Mouse (Mus musculus) lung, embryonic 14.5 days (tissue): ENCODE measurements around the gene Rps6ka1. TPM values are rescaled to one million over a fixed set of nuclear protein-coding genes. Genes with fewer than 3 reads are reported as not detected.
"Not testable (repeated sequence)": the region's sequence is repeated elsewhere in the genome, so short reads cannot be mapped to it uniquely, and the experiment has no call there.

Experiments
- ATAC-seq: fragments of 200-750 bp; cut with Nextera tagmentation; 2 replicates; pipeline ENCODE4 v1.8.0; 2017; ENCODE audit warnings: mild to moderate bottlenecking, moderate TSS enrichment, moderate library complexity; ENCODE audit not compliant: insufficient read depth
- DNase-seq: peaks from one replicate; pipeline ENCODE4 v3.0.0-alpha.2; 2015
- H3K27ac ChIP-seq: fragments of 300-500 bp; sonication (generic); 2 replicates; pipeline ENCODE4 v1.5.1; 2014; ENCODE audit warnings: low read depth, mild to moderate bottlenecking, moderate library complexity
- H3K27me3 ChIP-seq: fragments of 300-500 bp; sonication (generic); 2 replicates; pipeline ENCODE4 v1.6.1; 2014; ENCODE audit warnings: low read length, control low read depth; ENCODE audit not compliant: insufficient read depth
- H3K36me3 ChIP-seq: fragments of 300-500 bp; sonication (generic); 2 replicates; pipeline ENCODE4 v1.6.1; 2014; ENCODE audit warnings: control low read depth; ENCODE audit not compliant: insufficient read depth
- H3K4me1 ChIP-seq: fragments of 300-500 bp; sonication (generic); 2 replicates; pipeline ENCODE4 v1.6.1; 2014; ENCODE audit warnings: antibody characterized with exemption, control low read depth; ENCODE audit not compliant: insufficient read depth
- H3K4me2 ChIP-seq: fragments of 300-500 bp; sonication (generic); 2 replicates; pipeline ENCODE4 v1.6.1; 2014; ENCODE audit warnings: mild to moderate bottlenecking
- H3K4me3 ChIP-seq: fragments of 300-500 bp; sonication (generic); 2 replicates; pipeline ENCODE4 v1.5.1; 2014; ENCODE audit warnings: low read depth, low read length
- H3K9ac ChIP-seq: fragments of 300-500 bp; sonication (generic); 2 replicates; pipeline ENCODE4 v1.6.1; 2014
- H3K9me3 ChIP-seq: fragments of 300-500 bp; sonication (generic); 2 replicates; pipeline ENCODE4 v1.6.1; 2016; ENCODE audit warnings: low read depth, low read length, control low read depth
- CTCF ChIP-seq: IDR thresholded peaks from 2 replicates; pipeline ENCODE4 v1.5.1; 2016; ENCODE audit warnings: antibody characterized with exemption, low read depth
- WGBS: fragments of 180-500 bp; shearing (Covaris S2); extraction: QIAGEN DNeasy Blood & Tissue Kit; methylation state at CpG from one replicate; pipeline ENCODE4 v1.1.7; 2014; 5-methylcytosine and 5-hydroxymethylcytosine counted together
- polyA plus RNA-seq: library from polyadenylated mRNA; unstranded; fragments of >200 nt; fragmentation: Nextera tagmentation; extraction: Ambion mirVana; gene quantifications from 2 replicates; pipeline ENCODE4 v1.2.1, GENCODE M21; 2014

Rps6ka1 gene
- polyA plus RNA-seq, 1 experiment from 2014 or later: 49.5 TPM

- DNase-seq (no peak), ATAC-seq (no peak)
- 66% methylated on average over 4 of the region's 4 CpGs for WGBS
- Histone ChIP-seq H3K4me3 (no peak overlapping the region), H3K27ac (no peak overlapping the region), H3K4me2 (no peak overlapping the region), H3K27me3 (no peaks in the 10 kb centered on the region), H3K36me3 (no peaks in the 10 kb centered on the region), H3K9ac (no peak overlapping the region), H3K9me3 (no peaks in the 10 kb centered on the region), H3K4me1 (0 out of 2 replicates have a peak, but pooled peaks cover 3% of the 10 kb centered on the region)
- no peak for TF ChIP-seq CTCF
Observed at GRCm38 (mm10) chr4:133911983-133912382, 24.4 kb upstream of the Rps6ka1 start.

- Histone ChIP-seq H3K36me3 (no peaks in the 10 kb centered on the region), H3K27me3 (no peaks in the 10 kb centered on the region), H3K4me3 (peak overlapping the region; percentile 52), H3K9me3 (no peaks in the 10 kb centered on the region), H3K9ac (peak overlapping the region; percentile 47), H3K27ac (peak overlapping the region; percentile 96), H3K4me1 (0 out of 2 replicates have a peak, but pooled peaks cover 3% of the 10 kb centered on the region), H3K4me2 (peak overlapping the region; percentile 64)
- peak; percentile 98 for ATAC-seq
- WGBS: under 1% methylated on average over 57 of the region's 57 CpGs
- peak; percentile 98 for DNase-seq
- peak; percentile 98 for TF ChIP-seq CTCF
Observed at GRCm38 (mm10) chr4:133910236-133911211, 22.9 kb upstream of the Rps6ka1 start.

GRCm38 (mm10) chr4:133908051-133908450 is 20.5 kb upstream of the Rps6ka1 start:
- ATAC-seq (no peak), DNase-seq (no peak)
- no peak for TF ChIP-seq CTCF
- Histone ChIP-seq H3K27ac (no peak overlapping the region), H3K9me3 (no peaks in the 10 kb centered on the region), H3K9ac (no peak overlapping the region), H3K27me3 (no peaks in the 10 kb centered on the region), H3K36me3 (no peaks in the 10 kb centered on the region), H3K4me2 (no peak overlapping the region), H3K4me1 (0 out of 2 replicates have a peak, but pooled peaks cover 3% of the 10 kb centered on the region), H3K4me3 (no peak overlapping the region)
- WGBS: 81% methylated on average over 6 of the region's 6 CpGs

DNA sequence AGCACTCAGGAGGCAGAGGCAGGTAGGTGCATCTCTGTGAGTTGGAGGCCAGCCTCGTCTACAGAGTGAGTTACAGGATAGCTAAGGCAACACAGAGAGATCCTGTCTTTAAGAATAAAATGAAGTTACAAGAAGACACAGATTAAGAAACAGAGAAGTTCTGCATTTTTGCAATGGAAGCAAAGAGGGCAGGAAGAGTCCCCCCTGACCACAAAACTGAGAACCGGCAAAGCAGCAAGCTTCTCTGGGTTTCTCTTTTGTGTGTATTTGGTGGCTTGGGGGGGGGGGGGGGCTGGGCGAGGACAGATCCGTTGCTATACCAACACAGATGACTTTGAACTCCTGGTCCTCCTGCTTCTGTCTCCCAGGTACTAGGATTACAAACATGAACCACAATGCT is 19.5 kb upstream of the Rps6ka1 start:
- Histone ChIP-seq H3K4me3 (no peak overlapping the region), H3K9ac (no peak overlapping the region), H3K4me1 (0 out of 2 replicates have a peak, but pooled peaks cover 3% of the 10 kb centered on the region), H3K4me2 (no peak overlapping the region), H3K27me3 (no peaks in the 10 kb centered on the region), H3K36me3 (no peaks in the 10 kb centered on the region), H3K9me3 (no peaks in the 10 kb centered on the region), H3K27ac (no peak overlapping the region)
- no peak for TF ChIP-seq CTCF
- ATAC-seq: no peak
- DNase-seq: no peak
- WGBS: 50% methylated on average over 4 of the region's 4 CpGs

DNA sequence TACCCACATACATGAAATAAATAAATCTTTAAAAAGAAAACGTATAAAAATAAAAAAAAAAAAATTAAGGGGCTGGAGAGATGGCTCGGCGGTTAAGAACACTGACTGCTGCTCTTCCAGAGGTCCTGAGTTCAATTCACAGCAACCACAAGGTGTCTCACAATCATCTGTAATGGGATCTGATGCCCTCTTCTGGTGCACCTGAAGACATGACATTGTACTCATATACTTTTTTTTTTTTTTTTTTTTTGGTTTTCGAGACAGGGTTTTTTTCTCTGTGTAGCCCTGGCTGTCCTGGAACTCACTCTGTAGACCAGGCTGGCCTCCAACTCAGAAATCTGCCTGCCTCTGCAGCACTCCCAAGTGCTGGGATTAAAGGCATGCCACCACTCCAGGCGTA is 18.7 kb upstream of the Rps6ka1 start:
- not testable (repeated sequence) for DNase-seq, H3K4me1 ChIP-seq, H3K27me3 ChIP-seq, H3K4me3 ChIP-seq, H3K36me3 ChIP-seq, ATAC-seq, H3K4me2 ChIP-seq, H3K9ac ChIP-seq, H3K9me3 ChIP-seq, H3K27ac ChIP-seq
- 87% methylated on average over 5 of the region's 5 CpGs for WGBS

DNA sequence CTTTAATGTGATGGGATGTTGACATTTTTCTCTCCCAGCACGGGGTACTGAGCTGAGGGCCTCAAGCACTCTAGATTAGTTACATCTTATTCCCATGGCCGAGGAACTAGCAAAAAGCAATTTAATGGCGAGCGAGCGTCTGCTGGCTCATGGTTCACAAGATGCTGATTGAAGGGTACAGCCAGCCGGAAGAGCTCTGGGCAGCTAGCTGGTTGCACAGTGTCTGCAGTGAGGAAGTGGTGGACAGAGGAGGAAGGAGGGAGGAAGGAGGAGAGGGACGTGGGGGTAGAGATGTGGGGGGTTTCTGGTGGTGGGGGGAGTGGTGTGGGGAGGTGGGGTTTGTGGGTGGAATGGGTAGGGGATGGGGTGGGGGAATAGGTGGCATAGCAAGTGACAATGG is 17.6 kb upstream of the Rps6ka1 start:
- H3K4me1 ChIP-seq: 0 out of 2 replicates have a peak, but pooled peaks cover 3% of the 10 kb centered on the region
- H3K27me3 ChIP-seq: no peaks in the 10 kb centered on the region
- no peak overlapping the region for H3K4me2 ChIP-seq
- no peaks in the 10 kb centered on the region for H3K9me3 ChIP-seq
- DNase-seq (no peak), ATAC-seq (no peak)
- H3K36me3 ChIP-seq: no peaks in the 10 kb centered on the region
- no peak overlapping the region for H3K9ac ChIP-seq
- TF ChIP-seq CTCF: no peak
- H3K4me3 ChIP-seq: no peak overlapping the region
- 50% methylated on average over 7 of the region's 7 CpGs for WGBS
- H3K27ac ChIP-seq: no peak overlapping the region

- no peak for ATAC-seq
- no peak for TF ChIP-seq CTCF
- no peak overlapping the region for H3K9ac ChIP-seq
- no peaks in the 10 kb centered on the region for H3K4me1 ChIP-seq
- no peak for DNase-seq
- no peak overlapping the region for H3K4me3 ChIP-seq
- no peak overlapping the region for H3K4me2 ChIP-seq
- no peaks in the 10 kb centered on the region for H3K9me3 ChIP-seq
- no peaks in the 10 kb centered on the region for H3K27me3 ChIP-seq
- H3K36me3 ChIP-seq: no peaks in the 10 kb centered on the region
- WGBS: 75% methylated on average over 8 of the region's 8 CpGs
- no peak overlapping the region for H3K27ac ChIP-seq
Observed at GRCm38 (mm10) chr4:133904326-133904725, 16.7 kb upstream of the Rps6ka1 start.
